Mouse (Mus musculus) midbrain, embryonic 10.5 days (tissue): ENCODE results near the gene Celf2. TPM values are rescaled to one million over a fixed set of nuclear protein-coding genes. Genes with fewer than 3 reads are reported as not detected.

Experiments
- DNase-seq: peaks from one replicate; pipeline ENCODE4 v3.0.0-alpha.2; 2017; ENCODE audit warnings: low spot score
- H3K27ac ChIP-seq: fragments of 300-500 bp; sonication (generic); replicated peaks from 2 replicates; pipeline ENCODE4 v1.5.1; 2016; ENCODE audit warnings: mild to moderate bottlenecking
- H3K27me3 ChIP-seq: fragments of 300-500 bp; sonication (generic); 2 replicates; pipeline ENCODE4 v1.6.1; 2016; ENCODE audit warnings: low read depth, mild to moderate bottlenecking; ENCODE audit not compliant: poor library complexity, severe bottlenecking
- H3K36me3 ChIP-seq: fragments of 300-500 bp; sonication (generic); 2 replicates; pipeline ENCODE4 v1.6.1; 2016; ENCODE audit warnings: mild to moderate bottlenecking, moderate library complexity
- H3K4me1 ChIP-seq: fragments of 300-500 bp; sonication (generic); 2 replicates; pipeline ENCODE4 v1.6.1; 2016
- H3K4me3 ChIP-seq: fragments of 300-500 bp; sonication (generic); 2 replicates; pipeline ENCODE4 v1.5.1; 2016; ENCODE audit warnings: mild to moderate bottlenecking, moderate library complexity
- H3K9me3 ChIP-seq: fragments of 300-500 bp; sonication (generic); replicated peaks from 2 replicates; pipeline ENCODE4 v1.6.1; 2016; ENCODE audit warnings: mild to moderate bottlenecking
- WGBS: fragments of 180-500 bp; shearing (Covaris S2); methylation state at CpG from one replicate; pipeline ENCODE4 v1.1.7; 2016; 5-methylcytosine and 5-hydroxymethylcytosine counted together
- polyA plus RNA-seq: library from polyadenylated mRNA; unstranded; fragments of >200 nt; fragmentation: Nextera tagmentation; extraction: Ambion mirVana; gene quantifications from 2 replicates; pipeline ENCODE4 v1.2.1, GENCODE M21; 2016

The Celf2 gene
- polyA plus RNA-seq, 1 experiment from 2014 or later: 63.6 TPM

DNA sequence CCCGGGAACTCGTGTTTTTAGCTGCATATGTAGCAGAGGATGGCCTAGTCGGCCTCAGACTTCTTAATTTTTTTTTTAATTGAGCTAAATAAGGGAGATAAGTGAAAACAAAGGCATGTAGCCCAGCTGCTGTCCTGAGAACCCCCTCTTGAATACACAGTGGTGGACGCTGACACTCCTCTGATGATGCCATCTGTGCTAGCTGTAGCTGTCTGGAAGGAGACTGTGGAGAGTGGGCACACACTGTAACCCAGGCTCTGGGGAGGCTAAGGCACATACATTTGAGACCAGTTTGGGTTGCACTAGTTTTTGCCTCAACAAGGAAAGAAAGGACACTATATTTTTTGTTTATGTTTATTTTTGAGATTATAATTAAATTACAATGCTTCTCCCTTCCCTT is 849.5 kb downstream of the Celf2 start:
- Histone ChIP-seq H3K9me3 (no peaks in the 10 kb centered on the region), H3K27me3 (no peaks in the 10 kb centered on the region), H3K4me1 (no peaks in the 10 kb centered on the region), H3K36me3 (no peaks in the 10 kb centered on the region), H3K27ac (no peak overlapping the region), H3K4me3 (no peak overlapping the region)
- WGBS: 89% methylated on average over 4 of the region's 4 CpGs
- DNase-seq: no peak

DNA sequence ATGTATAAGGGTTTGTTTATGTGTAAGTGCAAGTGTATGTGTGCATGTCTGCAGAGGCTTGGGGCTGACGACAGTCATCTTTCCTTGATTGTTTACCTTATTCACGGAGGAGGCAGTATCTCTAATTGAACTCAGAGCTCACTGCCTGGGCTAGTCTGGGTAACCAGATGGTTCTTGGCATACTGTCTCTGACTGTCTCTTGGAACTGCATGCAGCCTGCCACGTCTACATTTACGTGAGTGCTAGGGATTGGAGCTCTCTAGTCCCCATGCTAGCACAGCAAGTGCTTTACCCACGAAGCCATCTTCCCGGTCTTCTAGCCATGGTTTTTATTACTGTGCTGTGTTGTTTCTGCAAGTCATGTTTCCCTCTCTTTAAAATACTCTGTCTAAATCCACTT is 855.6 kb downstream of the Celf2 start:
- WGBS: 82% methylated on average over 6 of the region's 6 CpGs
- no peaks in the 10 kb centered on the region for H3K4me1 ChIP-seq
- H3K4me3 ChIP-seq: no peak overlapping the region
- H3K27me3 ChIP-seq: no peaks in the 10 kb centered on the region
- H3K36me3 ChIP-seq: no peaks in the 10 kb centered on the region
- H3K9me3 ChIP-seq: no peaks in the 10 kb centered on the region
- no peak overlapping the region for H3K27ac ChIP-seq
- DNase-seq: no peak

DNA sequence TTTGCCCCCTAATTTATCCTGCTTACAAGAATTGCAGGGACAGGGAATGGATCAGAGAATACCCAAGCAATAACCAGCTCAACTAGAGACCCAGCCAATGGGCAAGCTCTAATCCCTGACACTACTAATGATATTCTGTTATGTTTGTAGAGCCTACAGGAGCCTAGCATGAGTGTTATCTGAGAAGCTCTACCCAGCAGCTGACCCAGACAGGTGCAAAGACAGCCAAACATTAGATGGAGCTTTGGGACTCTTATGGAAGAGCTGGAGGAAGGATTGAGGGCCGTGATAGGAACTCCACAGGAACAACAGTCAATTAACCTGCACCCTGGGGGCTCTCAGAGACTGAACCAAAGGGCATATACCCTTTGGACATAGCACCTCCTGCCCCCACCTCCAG is 857.7 kb downstream of the Celf2 start:
- Histone ChIP-seq H3K27ac (no peak overlapping the region), H3K9me3 (no peaks in the 10 kb centered on the region), H3K27me3 (no peaks in the 10 kb centered on the region), H3K36me3 (no peaks in the 10 kb centered on the region), H3K4me1 (no peaks in the 10 kb centered on the region), H3K4me3 (no peak overlapping the region)
- no peak for DNase-seq
- 83% methylated on average over 1 of the region's 1 CpGs for WGBS

DNA sequence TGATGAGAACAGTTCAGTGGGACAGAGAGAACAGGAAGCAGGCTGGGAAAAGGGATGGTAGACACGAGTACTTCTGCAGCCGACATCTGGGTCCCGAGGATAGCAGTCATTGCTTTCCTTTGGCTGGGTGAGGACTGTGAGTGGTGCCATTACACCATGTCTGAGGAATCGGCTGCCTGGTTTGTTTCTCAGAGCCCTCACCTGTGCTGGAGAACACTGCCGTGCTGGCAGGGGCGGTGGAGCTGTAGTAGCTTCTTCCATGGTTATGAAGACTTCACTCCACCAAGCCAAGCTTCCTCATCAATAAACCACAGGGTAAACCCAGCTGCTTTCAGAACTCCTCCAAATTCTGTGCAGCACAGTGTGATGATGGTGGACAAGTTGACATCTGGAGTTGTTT is 860.5 kb downstream of the Celf2 start:
- no peaks in the 10 kb centered on the region for H3K36me3 ChIP-seq
- H3K27me3 ChIP-seq: no peaks in the 10 kb centered on the region
- WGBS: 92% methylated on average over 6 of the region's 6 CpGs
- no peak for DNase-seq
- no peaks in the 10 kb centered on the region for H3K4me1 ChIP-seq
- no peaks in the 10 kb centered on the region for H3K9me3 ChIP-seq
- H3K27ac ChIP-seq: no peak overlapping the region
- H3K4me3 ChIP-seq: no peak overlapping the region

DNA sequence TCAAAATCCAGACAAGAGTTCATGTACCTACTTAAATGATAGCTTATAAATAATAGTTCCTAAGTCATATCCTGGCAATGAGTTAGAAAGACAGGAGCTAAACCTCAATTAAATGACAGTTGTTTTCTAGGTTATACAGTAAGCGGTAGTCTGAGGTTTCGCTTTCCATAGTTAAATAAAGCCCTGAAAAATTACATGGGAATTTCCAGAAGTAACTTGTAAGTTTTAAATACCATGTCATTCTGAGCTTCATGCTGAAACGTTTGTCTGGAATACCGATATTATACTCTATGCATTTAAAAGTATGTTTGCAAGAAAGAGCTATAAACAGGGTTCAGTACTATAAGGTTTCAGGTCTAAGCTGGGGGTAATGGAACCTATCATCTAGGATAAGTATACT is 862.3 kb downstream of the Celf2 start:
- no peaks in the 10 kb centered on the region for H3K27me3 ChIP-seq
- no peak for DNase-seq
- H3K4me3 ChIP-seq: no peak overlapping the region
- WGBS: 95% methylated on average over 4 of the region's 4 CpGs
- H3K36me3 ChIP-seq: no peaks in the 10 kb centered on the region
- no peaks in the 10 kb centered on the region for H3K9me3 ChIP-seq
- H3K4me1 ChIP-seq: no peaks in the 10 kb centered on the region
- no peak overlapping the region for H3K27ac ChIP-seq

DNA sequence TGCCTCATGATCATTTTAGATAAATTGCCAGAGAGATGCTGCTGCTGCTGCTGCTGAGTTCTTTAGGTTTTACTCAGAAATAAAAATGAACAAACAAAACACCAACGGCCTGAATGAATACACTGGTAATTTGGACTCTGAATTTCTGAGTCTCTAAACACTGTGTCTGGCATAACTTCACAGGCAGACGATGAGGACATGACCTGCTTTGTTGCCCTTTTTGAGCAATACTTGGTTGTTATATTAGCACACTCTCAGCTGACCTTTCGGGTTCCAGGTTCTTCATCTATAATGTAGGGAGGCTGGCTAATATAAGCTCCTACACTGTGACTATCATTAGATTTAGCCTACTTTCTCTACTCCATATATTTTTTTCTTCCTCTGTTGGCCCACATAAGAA is 863.0 kb downstream of the Celf2 start:
- 88% methylated on average over 3 of the region's 3 CpGs for WGBS
- Histone ChIP-seq H3K27me3 (no peaks in the 10 kb centered on the region), H3K9me3 (no peaks in the 10 kb centered on the region), H3K36me3 (no peaks in the 10 kb centered on the region), H3K27ac (no peak overlapping the region), H3K4me1 (no peaks in the 10 kb centered on the region), H3K4me3 (no peak overlapping the region)
- no peak for DNase-seq

DNA sequence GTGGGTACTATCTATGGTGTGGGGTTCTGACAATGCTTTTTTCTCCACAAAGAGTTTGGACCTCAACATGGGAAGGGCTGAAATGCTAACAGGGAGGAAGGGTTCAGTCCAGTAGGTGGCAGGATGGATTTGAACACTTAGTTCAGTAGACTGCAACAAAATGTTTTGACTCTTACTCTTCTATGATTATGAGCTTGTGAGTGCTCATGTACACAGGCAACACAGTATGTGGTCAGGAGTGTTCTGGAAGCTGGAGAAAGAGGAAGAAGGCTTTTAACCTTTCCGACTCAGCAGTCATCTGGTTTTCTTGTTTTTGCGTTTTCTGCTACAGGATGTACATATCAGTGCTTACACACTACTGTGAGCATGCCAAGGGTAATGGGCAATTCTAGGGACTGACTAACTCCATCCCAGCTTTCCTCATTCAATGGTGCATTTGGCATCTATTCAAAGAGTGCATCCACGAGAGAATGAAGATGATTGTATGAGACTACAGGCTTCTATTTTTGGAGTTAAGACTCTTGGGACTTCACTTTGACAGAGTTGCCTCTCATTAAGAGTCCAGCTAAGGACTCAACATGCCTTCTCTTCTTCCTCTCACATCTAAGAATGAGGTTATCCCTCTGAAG is 867.0 kb downstream of the Celf2 start:
- DNase-seq: no peak
- Histone ChIP-seq H3K27me3 (no peaks in the 10 kb centered on the region), H3K4me3 (no peak overlapping the region), H3K4me1 (no peaks in the 10 kb centered on the region), H3K9me3 (no peaks in the 10 kb centered on the region), H3K36me3 (no peaks in the 10 kb centered on the region), H3K27ac (no peak overlapping the region)
- WGBS: 89% methylated on average over 3 of the region's 3 CpGs

DNA sequence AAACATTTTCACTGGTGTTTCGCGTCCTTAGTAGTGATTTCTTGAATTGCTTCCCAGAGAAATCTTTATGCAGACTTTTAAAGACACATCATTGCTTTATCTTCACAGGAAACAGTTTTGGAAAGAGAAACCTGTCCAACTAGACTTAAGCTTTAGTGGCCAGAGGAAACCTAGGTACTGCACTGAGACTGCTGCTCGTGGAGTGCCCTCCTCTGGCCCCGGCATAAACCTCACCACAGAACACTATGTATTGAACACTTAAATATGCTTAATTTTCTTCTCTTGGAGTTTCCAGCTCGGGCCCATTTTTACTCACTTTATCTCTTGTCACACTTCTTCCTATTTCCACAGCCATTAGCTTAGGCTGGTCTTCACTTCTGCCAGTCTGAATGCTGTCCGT is 870.0 kb downstream of the Celf2 start:
- no peaks in the 10 kb centered on the region for H3K4me1 ChIP-seq
- H3K27ac ChIP-seq: no peak overlapping the region
- no peak for DNase-seq
- H3K9me3 ChIP-seq: no peaks in the 10 kb centered on the region
- H3K4me3 ChIP-seq: no peak overlapping the region
- H3K27me3 ChIP-seq: no peaks in the 10 kb centered on the region
- 90% methylated on average over 6 of the region's 6 CpGs for WGBS
- no peaks in the 10 kb centered on the region for H3K36me3 ChIP-seq

DNA sequence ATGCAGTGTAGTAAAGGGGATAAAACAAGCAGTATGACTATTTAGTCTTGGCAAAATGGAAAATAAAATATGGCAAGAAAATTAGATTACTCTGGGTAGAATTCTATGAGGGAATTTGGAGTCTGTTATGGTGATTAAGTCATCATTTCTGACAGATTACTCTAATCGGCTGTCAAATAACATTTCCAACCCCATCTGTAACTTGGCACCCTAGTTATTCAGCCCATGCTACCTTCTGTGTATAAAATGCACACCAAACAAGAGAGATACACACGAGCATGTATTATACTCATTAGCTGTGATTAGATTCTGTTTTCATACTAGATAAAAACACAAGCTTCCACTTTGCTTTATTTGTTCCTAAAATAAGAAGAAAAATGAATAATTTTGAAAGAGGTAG is 872.2 kb downstream of the Celf2 start:
- 90% methylated on average over 2 of the region's 2 CpGs for WGBS
- no peaks in the 10 kb centered on the region for H3K36me3 ChIP-seq
- no peaks in the 10 kb centered on the region for H3K27me3 ChIP-seq
- no peaks in the 10 kb centered on the region for H3K9me3 ChIP-seq
- H3K4me3 ChIP-seq: no peak overlapping the region
- H3K27ac ChIP-seq: no peak overlapping the region
- H3K4me1 ChIP-seq: no peaks in the 10 kb centered on the region
- no peak for DNase-seq

DNA sequence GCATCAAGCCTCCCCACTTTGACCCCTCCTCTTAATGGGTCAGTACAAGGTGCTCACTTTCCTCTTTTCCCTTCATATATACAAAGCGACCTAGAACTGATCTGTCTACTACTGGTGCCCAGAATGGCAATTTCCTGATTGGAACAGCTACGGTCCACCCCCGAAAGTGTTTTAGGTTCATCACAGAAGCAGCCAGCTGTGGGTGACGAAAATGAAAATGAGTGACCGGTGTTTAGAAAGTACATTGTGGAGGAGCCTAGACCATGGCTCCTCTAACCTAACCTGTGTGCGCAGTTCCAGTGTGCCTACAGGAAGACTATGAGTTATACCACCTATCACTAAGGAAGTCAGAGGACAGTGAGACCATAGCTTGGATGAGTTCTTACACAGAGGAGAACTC is 874.5 kb downstream of the Celf2 start:
- 91% methylated on average over 6 of the region's 6 CpGs for WGBS
- DNase-seq: no peak
- Histone ChIP-seq H3K9me3 (no peaks in the 10 kb centered on the region), H3K4me3 (no peak overlapping the region), H3K27ac (no peak overlapping the region), H3K4me1 (no peaks in the 10 kb centered on the region), H3K27me3 (no peaks in the 10 kb centered on the region), H3K36me3 (no peaks in the 10 kb centered on the region)

DNA sequence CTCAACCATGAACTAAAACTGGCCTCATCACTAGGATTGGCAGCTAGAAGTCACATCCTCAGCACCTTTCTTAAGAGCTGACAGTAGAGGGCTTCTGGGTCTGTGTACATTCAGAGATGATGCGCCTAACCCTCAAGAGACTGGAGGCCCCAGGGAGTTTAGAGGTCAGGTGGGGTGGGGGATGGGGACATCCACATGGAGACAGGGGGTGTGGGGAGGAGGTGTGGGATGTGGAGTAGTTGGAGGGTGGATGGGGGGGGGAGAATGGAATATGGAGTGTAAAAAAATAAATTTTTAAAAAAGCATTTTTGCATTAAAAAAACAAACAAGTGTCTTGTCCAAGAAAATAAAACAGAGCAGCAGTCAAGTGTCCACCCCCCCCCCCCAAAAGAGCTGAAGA is 876.2 kb downstream of the Celf2 start:
- Histone ChIP-seq H3K4me3 (no peak overlapping the region), H3K27ac (no peak overlapping the region), H3K9me3 (no peaks in the 10 kb centered on the region), H3K4me1 (no peaks in the 10 kb centered on the region), H3K36me3 (no peaks in the 10 kb centered on the region), H3K27me3 (no peaks in the 10 kb centered on the region)
- DNase-seq: no peak
- 90% methylated on average over 1 of the region's 1 CpGs for WGBS

DNA sequence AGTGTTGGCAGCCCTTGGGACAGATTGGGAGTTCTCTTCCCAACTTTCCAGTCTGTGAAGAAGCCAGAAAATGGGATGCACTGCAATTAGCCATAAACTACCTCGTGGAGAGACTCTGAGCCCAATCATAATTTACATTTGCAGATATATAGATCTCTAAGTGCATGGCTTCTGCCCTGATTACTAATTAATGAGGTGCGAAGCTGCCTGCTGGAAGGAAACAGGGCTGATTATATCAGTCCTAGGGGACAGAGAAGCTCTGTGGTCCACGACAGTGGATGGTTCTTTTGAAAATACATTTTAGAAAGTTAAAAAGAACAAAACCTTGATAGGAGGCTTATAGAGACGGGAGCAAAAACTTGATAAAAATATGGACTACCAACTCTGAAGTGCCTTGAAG is 885.6 kb downstream of the Celf2 start:
- Histone ChIP-seq H3K36me3 (peaks cover 14% of the 10 kb centered on the region), H3K9me3 (no peaks in the 10 kb centered on the region), H3K4me1 (peaks cover 11% of the 10 kb centered on the region), H3K27me3 (no peaks in the 10 kb centered on the region), H3K4me3 (no peak overlapping the region), H3K27ac (no peak overlapping the region)
- DNase-seq: no peak
- WGBS: 79% methylated on average over 4 of the region's 4 CpGs

DNA sequence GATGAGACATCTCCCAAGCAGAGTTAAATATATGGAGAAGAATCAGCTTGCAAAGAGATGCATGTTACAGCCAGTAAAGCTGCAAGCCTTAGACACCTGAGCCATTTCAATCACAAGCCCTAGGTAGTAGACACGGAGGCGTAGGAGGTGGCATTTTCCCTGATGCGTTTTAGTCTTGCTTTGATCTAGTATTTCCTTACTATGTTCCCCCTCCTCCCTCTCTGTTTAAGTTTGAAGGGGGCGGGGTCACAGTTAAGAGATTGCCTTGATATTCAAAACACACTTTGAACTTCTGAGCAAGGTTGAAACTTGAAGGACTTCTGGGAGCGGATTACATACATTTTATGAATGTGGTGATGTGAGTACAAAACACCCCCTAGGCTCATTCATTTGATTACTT is 887.3 kb downstream of the Celf2 start:
- WGBS: 77% methylated on average over 5 of the region's 5 CpGs
- H3K36me3 ChIP-seq: peaks cover 14% of the 10 kb centered on the region
- H3K4me1 ChIP-seq: peaks cover 11% of the 10 kb centered on the region
- H3K27ac ChIP-seq: no peak overlapping the region
- no peaks in the 10 kb centered on the region for H3K9me3 ChIP-seq
- H3K4me3 ChIP-seq: no peak overlapping the region
- DNase-seq: no peak
- no peaks in the 10 kb centered on the region for H3K27me3 ChIP-seq

DNA sequence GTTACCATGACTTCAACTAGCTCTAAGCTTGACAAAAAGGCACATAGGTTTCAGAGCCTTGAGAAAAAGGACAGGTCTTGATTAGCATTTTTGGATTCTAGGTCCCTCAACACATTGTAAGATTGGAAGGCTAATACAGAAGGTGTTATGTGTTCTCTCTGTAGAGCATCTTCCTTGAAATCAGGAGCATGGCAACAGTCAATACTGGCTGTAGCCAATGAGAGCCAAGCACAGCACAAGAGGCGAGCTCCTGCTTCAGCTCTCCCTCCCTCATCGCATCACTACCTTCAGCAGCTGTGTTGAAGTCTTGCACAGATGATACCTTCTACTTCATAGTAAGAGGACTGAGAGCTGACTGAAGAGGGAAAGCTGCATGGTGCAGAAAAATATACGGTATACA is 890.5 kb downstream of the Celf2 start:
- Histone ChIP-seq H3K36me3 (peaks cover 19% of the 10 kb centered on the region), H3K9me3 (no peaks in the 10 kb centered on the region), H3K4me3 (no peak overlapping the region), H3K4me1 (peaks cover 11% of the 10 kb centered on the region), H3K27ac (no peak overlapping the region), H3K27me3 (no peaks in the 10 kb centered on the region)
- 89% methylated on average over 3 of the region's 3 CpGs for WGBS
- no peak for DNase-seq
